Mouse (Mus musculus) cortical plate, adult 2 months (tissue): ENCODE results near the gene Hoxb7.

Source experiments
- CTCF ChIP-seq: fragments of 200-500 bp; IDR thresholded peaks from 2 replicates; pipeline ENCODE4 v1.5.1; 2011; ENCODE audit warnings: mild to moderate bottlenecking, control low read depth, low read length; ENCODE audit not compliant: insufficient read depth; ENCODE audit errors: extremely low read depth
- POLR2A ChIP-seq: fragments of 200-500 bp; IDR thresholded peaks from 2 replicates; pipeline ENCODE4 v1.6.1; 2011; ENCODE audit warnings: mild to moderate bottlenecking, low read length, control low read depth; ENCODE audit not compliant: insufficient read depth; ENCODE audit errors: extremely low read depth

DNA sequence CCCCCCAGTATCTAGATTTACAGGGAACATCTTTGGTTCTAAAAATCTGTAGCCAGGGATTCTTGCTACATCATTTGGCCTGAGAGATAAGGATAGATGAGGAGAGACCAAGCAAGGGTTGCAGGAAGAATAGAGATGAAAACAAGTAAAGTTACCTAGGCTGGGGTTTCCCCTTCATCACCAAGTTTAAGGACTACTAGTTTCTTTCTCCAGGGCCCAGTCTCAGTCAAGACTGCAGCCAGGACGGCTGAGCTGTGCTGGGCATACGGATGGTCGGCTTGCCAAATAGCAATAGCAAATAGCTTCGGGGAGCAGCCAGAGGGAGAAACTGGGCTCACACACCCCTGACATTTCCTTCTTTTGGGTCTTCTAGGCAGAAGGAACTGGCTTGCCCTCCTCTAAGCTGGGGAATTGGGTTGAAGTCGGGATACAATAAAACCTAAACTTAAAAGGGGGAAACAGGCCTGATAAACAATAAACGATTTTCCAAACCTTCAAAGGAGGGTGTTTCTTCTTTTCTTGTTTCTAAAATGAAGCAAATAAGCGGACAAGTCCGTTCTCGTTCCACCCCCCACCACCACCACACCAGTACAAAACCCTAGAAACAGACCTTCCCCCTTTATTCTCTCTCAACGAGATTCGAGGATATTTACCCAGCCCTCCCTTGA lies 11.7 kb downstream of the Hoxb7 start:
- TF ChIP-seq POLR2A (no peak), CTCF (no peak)
